Mouse (Mus musculus) hindbrain, embryonic 11.5 days (tissue): Measurements from ENCODE around the gene B4galt5. TPM values are rescaled to one million over a fixed set of nuclear protein-coding genes. Genes with fewer than 3 reads are reported as not detected.

Source experiments
- ATAC-seq: fragments of 200-750 bp; cut with Nextera tagmentation; 2 replicates; pipeline ENCODE4 v1.8.0; 2017; ENCODE audit warnings: mild to moderate bottlenecking, moderate TSS enrichment, moderate library complexity; ENCODE audit not compliant: low FRiP score
- DNase-seq: peaks from one replicate; pipeline ENCODE4 v3.0.0-alpha.2; 2015; ENCODE audit warnings: low spot score
- H3K27ac ChIP-seq: fragments of 300-500 bp; sonication (generic); 2 replicates; pipeline ENCODE4 v1.5.1; 2014; ENCODE audit warnings: mild to moderate bottlenecking, low read depth, low read length
- H3K27me3 ChIP-seq: fragments of 300-500 bp; sonication (generic); 2 replicates; pipeline ENCODE4 v1.6.1; 2014; ENCODE audit warnings: mild to moderate bottlenecking, low read length, moderate library complexity, mixed read lengths; ENCODE audit not compliant: control insufficient read depth, insufficient read depth
- H3K36me3 ChIP-seq: fragments of 300-500 bp; sonication (generic); 2 replicates; pipeline ENCODE4 v1.6.1; 2014; ENCODE audit warnings: mild to moderate bottlenecking, low read length, moderate library complexity, mixed read lengths; ENCODE audit not compliant: control insufficient read depth, insufficient read depth
- H3K4me1 ChIP-seq: fragments of 300-500 bp; sonication (generic); replicated peaks from 2 replicates; pipeline ENCODE4 v1.6.1; 2014; ENCODE audit warnings: low read length, mixed read lengths; ENCODE audit not compliant: control insufficient read depth, insufficient read depth
- H3K4me2 ChIP-seq: fragments of 300-500 bp; sonication (generic); replicated peaks from 2 replicates; pipeline ENCODE4 v1.6.1; 2014; ENCODE audit warnings: mild to moderate bottlenecking, low read depth, low read length
- H3K4me3 ChIP-seq: fragments of 300-500 bp; sonication (generic); 2 replicates; pipeline ENCODE4 v1.5.1; 2014; ENCODE audit warnings: low read depth, low read length
- H3K9ac ChIP-seq: fragments of 300-500 bp; sonication (generic); 2 replicates; pipeline ENCODE4 v1.6.1; 2014; ENCODE audit warnings: low read depth, low read length
- H3K9me3 ChIP-seq: fragments of 300-500 bp; sonication (generic); 2 replicates; pipeline ENCODE4 v1.6.1; 2016; ENCODE audit warnings: low read length; ENCODE audit not compliant: control insufficient read depth
- WGBS: fragments of 180-500 bp; shearing (Covaris S2); extraction: QIAGEN DNeasy Blood & Tissue Kit; methylation state at CpG from one replicate; pipeline ENCODE4 v1.1.7; 2014; 5-methylcytosine and 5-hydroxymethylcytosine counted together
- polyA plus RNA-seq: library from polyadenylated mRNA; unstranded; fragments of >200 nt; fragmentation: Nextera tagmentation; extraction: Ambion mirVana; gene quantifications from 2 replicates; pipeline ENCODE4 v1.2.1, GENCODE M21; 2014

B4galt5 gene
- polyA plus RNA-seq, 1 experiment from 2014 or later, result 15.3 TPM

DNA sequence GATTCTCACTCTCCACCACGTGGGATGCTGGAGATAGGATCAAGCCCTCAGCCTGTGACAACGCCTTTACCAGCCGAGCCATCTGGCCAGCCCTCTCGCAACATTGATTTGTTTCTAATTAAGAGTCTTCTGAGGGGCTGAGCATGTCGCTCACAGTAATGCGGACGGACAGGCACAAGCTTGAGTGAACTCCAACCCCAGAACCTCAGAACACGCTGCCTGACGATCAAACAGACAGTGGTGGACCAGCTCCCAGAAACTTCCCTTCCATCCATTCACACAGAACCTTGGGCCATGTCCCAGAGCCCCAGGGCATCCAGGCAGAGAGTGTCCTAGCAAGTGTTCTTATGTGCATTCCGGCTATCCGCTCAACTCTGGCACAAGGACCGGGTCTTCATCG is 72.0 kb downstream of the B4galt5 start:
- 73% methylated on average over 13 of the region's 13 CpGs for WGBS
- Histone ChIP-seq H3K4me3 (no peak overlapping the region), H3K9me3 (no peaks in the 10 kb centered on the region), H3K9ac (no peak overlapping the region), H3K4me1 (no peaks in the 10 kb centered on the region), H3K27ac (no peak overlapping the region), H3K4me2 (no peak overlapping the region), H3K27me3 (no peaks in the 10 kb centered on the region), H3K36me3 (no peaks in the 10 kb centered on the region)
- no peak for DNase-seq
- no peak for ATAC-seq

DNA sequence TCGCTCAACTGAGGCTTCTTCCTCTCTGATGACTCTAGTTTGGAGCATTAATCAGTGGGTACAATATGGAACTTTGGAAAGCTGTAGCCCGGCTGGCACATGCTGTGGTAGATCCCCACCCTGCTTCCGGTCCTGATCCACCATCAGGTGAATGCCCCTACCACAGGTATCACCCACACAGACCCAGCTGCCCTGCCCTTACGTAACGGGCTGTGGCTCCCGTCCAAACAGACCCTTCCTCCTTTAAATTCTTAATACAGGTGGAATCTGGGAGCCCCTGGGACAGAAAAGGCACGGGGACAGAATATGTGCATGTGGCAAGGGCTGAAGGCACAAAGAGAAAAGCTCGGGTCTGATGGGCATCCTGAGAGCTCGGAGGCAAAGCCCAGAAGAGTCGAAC is 73.1 kb downstream of the B4galt5 start:
- no peak for ATAC-seq
- H3K9me3 ChIP-seq, result no peaks in the 10 kb centered on the region
- H3K27me3 ChIP-seq, result no peaks in the 10 kb centered on the region
- H3K36me3 ChIP-seq, result no peaks in the 10 kb centered on the region
- no peaks in the 10 kb centered on the region for H3K4me1 ChIP-seq
- no peak overlapping the region for H3K4me2 ChIP-seq
- no peak for DNase-seq
- H3K9ac ChIP-seq, result no peak overlapping the region
- no peak overlapping the region for H3K27ac ChIP-seq
- no peak overlapping the region for H3K4me3 ChIP-seq
- 86% methylated on average over 10 of the region's 10 CpGs for WGBS

DNA sequence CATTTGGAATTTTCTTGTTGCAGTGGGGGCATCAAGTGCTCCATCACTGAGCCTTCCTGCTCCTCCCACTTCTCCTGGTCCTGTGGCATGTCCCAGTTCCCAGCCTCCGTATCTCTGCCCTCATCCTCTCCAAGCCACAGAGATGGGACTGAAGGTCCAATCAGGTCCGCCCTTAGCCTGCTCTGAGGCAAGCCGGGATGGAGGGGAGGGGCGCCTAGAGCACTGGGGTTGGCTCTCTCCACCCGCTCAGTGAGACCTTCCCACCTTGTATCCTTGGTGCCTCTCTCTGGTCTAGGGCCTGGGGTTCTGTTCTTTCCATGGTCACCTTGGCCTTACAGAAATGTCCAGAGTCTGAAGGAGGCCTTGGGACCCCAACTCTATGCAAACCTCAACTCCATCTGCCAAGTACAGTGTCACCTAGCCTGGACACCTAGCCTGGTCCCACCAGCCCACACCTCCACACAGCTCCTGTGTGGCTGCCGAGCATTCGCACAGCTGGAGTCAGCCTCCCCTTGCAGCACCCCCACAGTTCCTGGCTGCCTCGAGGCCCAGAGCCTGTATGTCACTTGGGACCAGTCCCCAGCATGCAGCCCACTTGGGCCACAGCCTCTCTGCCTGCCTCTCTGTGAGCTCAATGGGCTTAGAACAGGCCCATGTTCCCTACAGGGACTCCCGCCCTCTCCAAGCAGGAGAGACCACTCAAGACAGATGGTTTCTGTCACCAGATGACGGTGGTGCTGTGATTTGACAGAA is 74.1 kb downstream of the B4galt5 start:
- Histone ChIP-seq H3K27me3 (no peaks in the 10 kb centered on the region), H3K36me3 (no peaks in the 10 kb centered on the region), H3K27ac (no peak overlapping the region), H3K4me3 (no peak overlapping the region), H3K9me3 (no peaks in the 10 kb centered on the region), H3K4me2 (no peak overlapping the region), H3K4me1 (no peaks in the 10 kb centered on the region), H3K9ac (no peak overlapping the region)
- 58% methylated on average over 10 of the region's 10 CpGs for WGBS
- ATAC-seq, result no peak
- no peak for DNase-seq

DNA sequence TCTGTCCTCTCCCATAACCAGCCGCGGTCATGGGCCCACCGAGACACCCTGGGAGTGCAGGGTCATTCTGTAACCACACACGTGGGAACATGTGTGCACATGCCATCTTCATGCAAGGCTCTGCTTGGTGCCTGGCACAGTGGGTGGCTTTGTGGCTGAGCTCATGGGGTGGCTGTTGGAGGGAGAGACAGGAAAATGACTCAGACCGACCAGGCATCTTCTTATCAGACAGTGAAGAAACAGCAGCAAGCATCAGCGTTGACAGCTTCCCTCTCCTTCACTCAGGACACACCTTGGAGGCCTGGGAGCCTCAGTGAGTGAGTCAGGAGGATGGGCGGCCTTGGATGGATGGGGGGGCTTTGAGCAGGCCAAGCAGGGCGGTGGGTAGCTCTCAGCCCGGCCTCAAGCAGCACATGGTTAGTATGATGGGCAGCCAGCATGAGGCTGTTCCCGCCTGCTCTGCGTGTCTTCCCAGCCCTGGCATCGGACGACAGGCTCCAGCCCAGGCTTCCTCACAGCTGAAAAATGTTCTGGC is 75.7 kb downstream of the B4galt5 start:
- H3K9me3 ChIP-seq, result no peaks in the 10 kb centered on the region
- 84% methylated on average over 13 of the region's 13 CpGs for WGBS
- ATAC-seq (no peak), DNase-seq (no peak)
- no peak overlapping the region for H3K9ac ChIP-seq
- no peak overlapping the region for H3K27ac ChIP-seq
- H3K27me3 ChIP-seq, result no peaks in the 10 kb centered on the region
- no peak overlapping the region for H3K4me2 ChIP-seq
- H3K4me1 ChIP-seq, result no peaks in the 10 kb centered on the region
- H3K36me3 ChIP-seq, result no peaks in the 10 kb centered on the region
- H3K4me3 ChIP-seq, result no peak overlapping the region

DNA sequence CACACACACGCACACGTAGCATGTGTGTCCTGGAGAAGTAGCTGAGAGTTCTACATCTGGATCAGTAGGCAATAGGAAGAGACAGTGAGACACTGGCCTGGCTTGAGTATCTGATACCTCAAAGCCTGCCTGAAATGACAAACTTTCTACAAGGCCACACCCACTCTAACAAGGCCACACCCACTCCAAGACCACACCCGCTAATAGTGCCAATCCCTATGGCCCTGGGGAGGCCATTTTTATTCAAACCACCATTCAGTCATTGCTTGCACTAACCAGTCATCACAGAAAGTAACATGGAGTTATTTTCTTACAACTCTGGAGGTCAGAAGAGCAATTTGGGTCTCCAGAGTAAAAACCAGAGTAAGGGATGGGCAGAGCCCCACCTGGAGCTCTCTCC is 76.3 kb downstream of the B4galt5 start:
- Histone ChIP-seq H3K9ac (no peak overlapping the region), H3K4me1 (no peaks in the 10 kb centered on the region)
- ATAC-seq, result no peak

DNA sequence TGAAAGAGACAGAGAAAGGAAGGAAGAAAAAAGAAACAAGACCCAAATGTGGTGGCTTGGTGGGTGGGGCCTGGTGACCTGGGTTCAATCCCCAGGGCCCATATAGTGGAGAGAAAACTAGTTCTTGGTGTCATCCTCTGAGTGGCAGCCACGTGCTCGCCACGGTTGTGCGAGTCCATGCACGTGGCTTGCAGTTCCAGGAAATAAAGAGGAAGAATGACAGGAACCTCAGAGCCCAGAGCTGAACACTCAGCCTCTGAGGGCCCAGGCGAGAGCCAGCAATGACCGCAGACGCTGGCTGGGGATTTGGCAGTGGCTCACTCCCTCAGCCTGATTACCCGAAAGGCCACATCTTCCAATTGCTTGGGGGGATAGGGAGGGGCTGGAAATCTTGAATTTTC is 77.9 kb downstream of the B4galt5 start:
- Histone ChIP-seq H3K9me3 (no peaks in the 10 kb centered on the region), H3K4me1 (no peaks in the 10 kb centered on the region), H3K4me3 (no peak overlapping the region), H3K4me2 (no peak overlapping the region), H3K27ac (no peak overlapping the region), H3K9ac (no peak overlapping the region), H3K27me3 (no peaks in the 10 kb centered on the region), H3K36me3 (no peaks in the 10 kb centered on the region)
- no peak for DNase-seq
- no peak for ATAC-seq
- WGBS, result 91% methylated on average over 9 of the region's 9 CpGs

More for the DNA sequence above, 76.3 kb downstream of the B4galt5 start:
- no peaks in the 10 kb centered on the region for H3K36me3 ChIP-seq
- WGBS, result 88% methylated on average over 3 of the region's 3 CpGs
- no peak overlapping the region for H3K4me3 ChIP-seq
- DNase-seq, result no peak
- H3K4me2 ChIP-seq, result no peak overlapping the region
- H3K9me3 ChIP-seq, result no peaks in the 10 kb centered on the region
- no peaks in the 10 kb centered on the region for H3K27me3 ChIP-seq
- no peak overlapping the region for H3K27ac ChIP-seq

DNA sequence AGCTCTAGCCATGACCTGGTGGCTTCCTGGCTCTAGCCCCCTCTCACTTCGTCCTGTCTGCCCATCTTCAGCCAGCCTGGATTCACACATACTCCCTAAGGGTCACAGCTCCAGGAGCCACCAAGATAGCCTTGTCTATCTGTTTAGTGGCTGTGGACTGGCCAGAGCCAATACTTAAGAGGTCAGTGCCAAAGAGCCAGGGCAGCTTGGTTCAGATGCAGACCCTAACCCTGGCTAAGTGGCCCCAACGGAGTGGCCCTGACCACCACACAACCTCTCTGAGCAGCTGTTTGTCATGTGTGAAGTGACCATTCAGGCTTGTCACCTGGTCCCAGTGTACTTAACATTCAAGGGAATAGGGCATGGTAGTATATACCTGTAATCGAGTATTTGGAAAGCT is 78.5 kb downstream of the B4galt5 start:
- no peaks in the 10 kb centered on the region for H3K9me3 ChIP-seq
- no peak overlapping the region for H3K4me3 ChIP-seq
- WGBS, result 89% methylated on average over 3 of the region's 3 CpGs
- no peaks in the 10 kb centered on the region for H3K4me1 ChIP-seq
- H3K4me2 ChIP-seq, result no peak overlapping the region
- H3K9ac ChIP-seq, result no peak overlapping the region
- ATAC-seq (no peak), DNase-seq (no peak)
- no peaks in the 10 kb centered on the region for H3K36me3 ChIP-seq
- H3K27ac ChIP-seq, result no peak overlapping the region
- no peaks in the 10 kb centered on the region for H3K27me3 ChIP-seq

DNA sequence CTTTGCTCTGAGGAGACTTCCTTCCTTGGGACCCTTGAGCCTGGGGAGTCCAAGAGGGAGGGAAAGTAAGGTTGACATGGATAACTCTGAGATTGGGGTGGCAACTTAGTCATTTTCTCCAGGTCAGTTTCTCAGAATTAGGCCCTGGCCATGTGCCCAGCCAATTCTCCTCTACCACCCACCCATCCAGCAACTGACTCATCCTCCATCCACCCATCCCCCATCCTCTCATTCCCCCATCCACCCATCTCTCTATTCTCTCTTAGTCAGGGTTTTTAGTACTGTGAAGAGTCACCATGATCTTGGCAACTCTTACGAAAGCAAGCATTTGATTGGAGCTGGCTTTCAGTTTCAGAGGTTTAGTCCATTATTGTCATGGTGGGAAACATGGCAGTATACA is 80.3 kb downstream of the B4galt5 start:
- Histone ChIP-seq H3K27ac (no peak overlapping the region), H3K27me3 (no peaks in the 10 kb centered on the region), H3K9me3 (no peaks in the 10 kb centered on the region), H3K4me1 (no peaks in the 10 kb centered on the region), H3K4me3 (no peak overlapping the region), H3K9ac (no peak overlapping the region), H3K36me3 (no peaks in the 10 kb centered on the region), H3K4me2 (no peak overlapping the region)
- ATAC-seq, result no peak
- no peak for DNase-seq
- WGBS, result 100% methylated on average over 1 of the region's 1 CpGs

DNA sequence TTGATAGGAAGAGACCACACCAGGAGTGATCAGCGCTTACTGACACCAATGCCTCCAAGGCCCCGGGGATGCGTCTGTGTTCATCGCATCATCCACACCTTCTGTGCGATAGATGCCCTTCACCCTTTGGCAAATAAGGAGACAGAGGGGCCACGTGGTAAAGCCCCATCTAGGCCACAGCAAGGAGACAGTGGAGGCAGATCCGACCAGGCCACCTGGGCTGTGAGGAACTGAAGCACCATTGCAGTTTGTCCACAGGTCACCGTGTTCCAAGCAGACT is 80.6 kb downstream of the B4galt5 start:
- no peak overlapping the region for H3K27ac ChIP-seq
- no peaks in the 10 kb centered on the region for H3K27me3 ChIP-seq
- no peak overlapping the region for H3K4me2 ChIP-seq
- DNase-seq (no peak), ATAC-seq (no peak)
- H3K9ac ChIP-seq, result no peak overlapping the region
- no peaks in the 10 kb centered on the region for H3K4me1 ChIP-seq
- H3K9me3 ChIP-seq, result no peaks in the 10 kb centered on the region
- no peak overlapping the region for H3K4me3 ChIP-seq
- no peaks in the 10 kb centered on the region for H3K36me3 ChIP-seq
- 90% methylated on average over 8 of the region's 8 CpGs for WGBS
